Mouse (Mus musculus) ES-Bruce4 (cell line): ENCODE results near the gene Gab1.

Experiments
- CTCF ChIP-seq: IDR thresholded peaks from one replicate; pipeline ENCODE4 v1.8.1; 2011; ENCODE audit warnings: low read depth, low read length
- EP300 ChIP-seq: IDR thresholded peaks from 2 replicates; pipeline ENCODE4 v1.6.1; 2011; ENCODE audit warnings: low read depth, low read length; ENCODE audit not compliant: insufficient read depth
- POLR2A ChIP-seq: IDR thresholded peaks from one replicate; pipeline ENCODE4 v1.8.1; 2011; ENCODE audit warnings: low read length; ENCODE audit not compliant: insufficient read depth

DNA sequence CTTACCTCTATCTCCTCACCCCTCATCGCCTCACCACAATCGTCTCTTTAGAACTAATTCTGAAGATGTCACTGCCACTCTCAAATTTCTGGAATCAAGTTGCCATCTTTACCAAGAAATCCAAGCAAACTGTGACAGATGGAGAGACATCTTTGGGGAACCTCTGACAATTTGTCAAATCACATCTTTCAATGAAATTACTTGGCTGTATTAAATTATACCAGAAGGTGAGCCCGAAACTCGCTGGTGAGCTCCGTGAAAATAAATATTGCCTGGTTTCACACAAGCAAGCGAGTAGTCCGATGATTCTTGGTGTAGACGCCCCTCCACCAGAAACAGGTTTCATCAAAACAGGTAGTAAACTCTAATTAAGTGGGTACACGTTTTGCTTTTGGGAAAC is 2.2 kb downstream of the Gab1 start:
- TF ChIP-seq CTCF = no peak
- TF ChIP-seq EP300 = no peak
- no peak for TF ChIP-seq POLR2A
